24 mouse cellular contexts compared by ENCODE assay signal in genomic region chr16:40557680-40558249, GRCm38 (mm10).
"Had no signal": no experiment of that assay in that cellular context is flagged by ENCODE, and none has a peak within 500 bp of the region (broad histone marks: within the 10 kb centered on the region; RNA-seq: fewer than 3 reads in every experiment).

No protein-coding gene starts in this region.

- H3K27me3 ChIP-seq: intestine, embryonic 15.5 days; limb, embryonic 13.5 days; liver, embryonic 12.5 days; liver, embryonic 15.5 days; lung, embryonic 15.5 days; megakaryocyte, embryonic 14.5 days; midbrain, embryonic 13.5 days; stomach, embryonic 15.5 days had no signal

- H3K4me1 ChIP-seq: intestine, embryonic 15.5 days; liver, embryonic 12.5 days; liver, embryonic 15.5 days; lung, embryonic 15.5 days; megakaryocyte, embryonic 14.5 days; midbrain, embryonic 10.5 days; stomach, embryonic 15.5 days had no signal

- H3K4me3 ChIP-seq: intestine, embryonic 15.5 days; layer of hippocampus, adult 2 months; limb, embryonic 10.5 days; limb, embryonic 13.5 days; liver, embryonic 12.5 days; liver, embryonic 15.5 days; lung, embryonic 15.5 days; megakaryocyte, embryonic 14.5 days; midbrain, embryonic 10.5 days; midbrain, embryonic 13.5 days; myocyte; stomach, embryonic 15.5 days had no signal

- DNase-seq: kidney, adult 18-20 months; kidney, adult 9 months; layer of hippocampus, adult 9-11 months; liver; lung, adult 18-20 months; lung, postnatal 10 days; lung, postnatal 36 days; retina, postnatal 1 day; right cerebral cortex, postnatal 25 days; spleen, adult 18-20 months; thymus, postnatal 36 days had no signal

- H3K4me2 ChIP-seq: intestine, embryonic 15.5 days; limb, embryonic 13.5 days; liver, embryonic 12.5 days; liver, embryonic 15.5 days; lung, embryonic 15.5 days; midbrain, embryonic 13.5 days; stomach, embryonic 15.5 days had no signal

- H3K27ac ChIP-seq: intestine, embryonic 15.5 days; layer of hippocampus, adult 2 months; limb, embryonic 10.5 days; limb, embryonic 13.5 days; liver, embryonic 12.5 days; liver, embryonic 15.5 days; lung, embryonic 15.5 days; midbrain, embryonic 10.5 days; midbrain, embryonic 13.5 days; stomach, embryonic 15.5 days had no signal

- H3K9ac ChIP-seq: intestine, embryonic 15.5 days; limb, embryonic 13.5 days; liver, embryonic 12.5 days; liver, embryonic 15.5 days; lung, embryonic 15.5 days; midbrain, embryonic 13.5 days; stomach, embryonic 15.5 days had no signal

- H3K9me3 ChIP-seq: intestine, embryonic 15.5 days; limb, embryonic 10.5 days; limb, embryonic 13.5 days; liver, embryonic 12.5 days; liver, embryonic 15.5 days; lung, embryonic 15.5 days; megakaryocyte, embryonic 14.5 days; midbrain, embryonic 10.5 days; midbrain, embryonic 13.5 days; stomach, embryonic 15.5 days had no signal

- H3K36me3 ChIP-seq: intestine, embryonic 15.5 days; limb, embryonic 10.5 days; limb, embryonic 13.5 days; liver, embryonic 12.5 days; liver, embryonic 15.5 days; lung, embryonic 15.5 days; midbrain, embryonic 10.5 days; midbrain, embryonic 13.5 days; stomach, embryonic 15.5 days had no signal

- ATAC-seq: intestine, embryonic 15.5 days; liver, embryonic 12.5 days; midbrain, embryonic 13.5 days; midbrain, embryonic 16.5 days had no signal
